Mouse (Mus musculus) heart, postnatal 0 days (tissue): ENCODE measurements around the gene Anks1b.

Experiments
- CTCF ChIP-seq: IDR thresholded peaks from 2 replicates; pipeline ENCODE4 v1.5.1; 2016; ENCODE audit warnings: antibody characterized with exemption, control low read depth, low read depth
- EP300 ChIP-seq: IDR thresholded peaks from 2 replicates; pipeline ENCODE4 v1.6.1; 2016; ENCODE audit warnings: antibody characterized with exemption, low read depth

DNA sequence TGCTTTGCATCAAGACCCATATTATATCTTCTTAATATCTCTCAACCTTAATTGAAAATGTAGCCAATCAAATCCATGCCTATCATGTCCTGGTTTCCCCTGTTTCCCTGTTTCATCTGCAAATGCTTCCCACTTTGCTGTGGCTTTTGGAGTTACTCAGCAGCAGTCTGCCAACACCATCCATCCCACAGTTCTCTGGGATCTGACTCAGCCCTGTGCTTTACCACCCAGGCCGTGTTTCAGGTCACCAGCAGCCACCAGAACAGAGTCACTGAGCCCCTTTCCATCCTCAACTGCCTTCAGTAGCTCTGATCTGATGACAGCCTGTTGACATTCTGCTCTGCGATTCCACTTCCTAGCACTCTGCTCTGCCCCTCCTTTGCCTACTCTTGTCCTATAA is 776.4 kb downstream of the Anks1b start:
- TF ChIP-seq CTCF (no peak), EP300 (no peak)
